Mouse (Mus musculus) megakaryocyte, embryonic 14.5 days (primary cell): ENCODE results near the gene Hoxb3. TPM values are rescaled to one million over a fixed set of nuclear protein-coding genes. Genes with fewer than 3 reads are reported as not detected.

Experiments
- H3K27me3 ChIP-seq: replicated peaks from 2 replicates; pipeline ENCODE3; 2012; ENCODE audit warnings: inconsistent platforms
- H3K36me3 ChIP-seq: replicated peaks from 2 replicates; pipeline ENCODE3; 2012; ENCODE audit warnings: low read length, inconsistent platforms, mixed read lengths
- H3K4me1 ChIP-seq: 2 replicates; pipeline ENCODE4 v1.6.1; 2012; ENCODE audit warnings: inconsistent platforms
- H3K4me3 ChIP-seq: replicated peaks from 2 replicates; pipeline ENCODE3; 2012; ENCODE audit warnings: moderate library complexity, mild to moderate bottlenecking, inconsistent platforms
- H3K9me3 ChIP-seq: 2 replicates; pipeline ENCODE4 v1.6.1; 2012; ENCODE audit warnings: inconsistent platforms
- FLI1 ChIP-seq: IDR thresholded peaks from 2 replicates; pipeline ENCODE4 v1.6.1; 2012; ENCODE audit warnings: low read length, inconsistent platforms, mixed read lengths
- GATA1 ChIP-seq: IDR thresholded peaks from 3 replicates; pipeline ENCODE4 v1.6.1; 2012; ENCODE audit warnings: mixed read lengths, low read length, inconsistent platforms, borderline replicate concordance
- polyA plus RNA-seq: library from polyadenylated mRNA; stranded (reverse); fragments of >175 nt; gene quantifications from 2 replicates; pipeline ENCODE4 v1.2.3, GENCODE M21; 2012; ENCODE audit warnings: low replicate concordance; ENCODE audit not compliant: insufficient read depth

The Hoxb3 gene
- polyA plus RNA-seq = 0.21 and 1.2 TPM in 2 replicates

DNA sequence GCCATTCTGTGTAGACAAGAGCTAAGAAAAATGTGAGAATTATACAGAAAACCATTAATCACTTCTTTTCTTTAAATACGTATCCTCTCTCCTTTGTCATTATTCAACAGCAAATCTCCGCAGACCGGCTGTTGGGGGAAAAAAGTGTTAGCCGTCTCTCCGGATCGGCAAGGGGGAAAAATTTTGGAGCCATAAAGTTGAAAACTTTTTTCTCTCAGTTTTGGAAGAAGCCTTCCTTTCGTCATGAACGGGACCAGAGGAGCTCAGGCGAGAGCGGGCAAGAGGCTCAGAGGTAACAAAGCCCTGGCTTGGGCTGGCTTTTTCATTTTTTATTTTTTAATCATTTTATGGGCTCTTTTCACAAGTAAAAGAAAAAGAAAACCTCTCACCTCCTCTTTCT lies at the start of gene Hoxb3:
Hoxb3 (plus strand) TSS at position 173 of the 400 bp plus-strand sequence.
- no peaks in the 10 kb centered on the region for H3K9me3 ChIP-seq
- H3K4me1 ChIP-seq = peaks cover 17% of the 10 kb centered on the region
- H3K36me3 ChIP-seq = no peaks in the 10 kb centered on the region
- TF ChIP-seq FLI1 (no peak), GATA1 (no peak)
- H3K27me3 ChIP-seq = peaks cover 62% of the 10 kb centered on the region
- H3K4me3 ChIP-seq = no peak within 1 kb of the TSS

DNA sequence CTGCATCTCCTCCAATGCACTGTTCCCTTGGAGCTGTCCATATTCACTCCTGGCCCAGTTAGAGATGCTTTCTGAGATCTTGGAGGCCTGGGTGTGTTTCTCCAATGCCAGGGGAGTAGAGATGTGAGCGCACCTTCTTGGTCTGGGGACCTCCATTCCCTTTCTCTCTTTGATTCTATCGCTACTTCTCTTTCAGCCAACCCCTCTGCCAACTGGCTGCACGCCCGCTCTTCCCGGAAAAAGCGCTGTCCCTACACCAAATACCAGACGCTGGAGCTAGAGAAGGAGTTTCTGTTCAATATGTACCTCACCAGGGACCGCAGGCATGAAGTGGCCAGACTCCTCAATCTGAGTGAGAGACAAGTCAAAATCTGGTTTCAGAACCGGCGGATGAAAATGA lies 48.7 kb upstream of the Hoxb3 start:
- TF ChIP-seq GATA1 = no peak
- TF ChIP-seq FLI1 = no peak
- Histone ChIP-seq H3K36me3 (no peaks in the 10 kb centered on the region), H3K9me3 (no peaks in the 10 kb centered on the region), H3K4me3 (no peak overlapping the region), H3K4me1 (peaks cover 13% of the 10 kb centered on the region), H3K27me3 (peaks cover 100% of the 10 kb centered on the region)

GRCm38 (mm10) chr11:96275896-96276295 lies 47.2 kb upstream of the Hoxb3 start:
- peaks cover 16% of the 10 kb centered on the region for H3K4me1 ChIP-seq
- no peaks in the 10 kb centered on the region for H3K36me3 ChIP-seq
- TF ChIP-seq FLI1 = no peak
- TF ChIP-seq GATA1 = no peak
- H3K27me3 ChIP-seq = peaks cover 99% of the 10 kb centered on the region
- H3K9me3 ChIP-seq = no peaks in the 10 kb centered on the region
- no peak overlapping the region for H3K4me3 ChIP-seq

DNA sequence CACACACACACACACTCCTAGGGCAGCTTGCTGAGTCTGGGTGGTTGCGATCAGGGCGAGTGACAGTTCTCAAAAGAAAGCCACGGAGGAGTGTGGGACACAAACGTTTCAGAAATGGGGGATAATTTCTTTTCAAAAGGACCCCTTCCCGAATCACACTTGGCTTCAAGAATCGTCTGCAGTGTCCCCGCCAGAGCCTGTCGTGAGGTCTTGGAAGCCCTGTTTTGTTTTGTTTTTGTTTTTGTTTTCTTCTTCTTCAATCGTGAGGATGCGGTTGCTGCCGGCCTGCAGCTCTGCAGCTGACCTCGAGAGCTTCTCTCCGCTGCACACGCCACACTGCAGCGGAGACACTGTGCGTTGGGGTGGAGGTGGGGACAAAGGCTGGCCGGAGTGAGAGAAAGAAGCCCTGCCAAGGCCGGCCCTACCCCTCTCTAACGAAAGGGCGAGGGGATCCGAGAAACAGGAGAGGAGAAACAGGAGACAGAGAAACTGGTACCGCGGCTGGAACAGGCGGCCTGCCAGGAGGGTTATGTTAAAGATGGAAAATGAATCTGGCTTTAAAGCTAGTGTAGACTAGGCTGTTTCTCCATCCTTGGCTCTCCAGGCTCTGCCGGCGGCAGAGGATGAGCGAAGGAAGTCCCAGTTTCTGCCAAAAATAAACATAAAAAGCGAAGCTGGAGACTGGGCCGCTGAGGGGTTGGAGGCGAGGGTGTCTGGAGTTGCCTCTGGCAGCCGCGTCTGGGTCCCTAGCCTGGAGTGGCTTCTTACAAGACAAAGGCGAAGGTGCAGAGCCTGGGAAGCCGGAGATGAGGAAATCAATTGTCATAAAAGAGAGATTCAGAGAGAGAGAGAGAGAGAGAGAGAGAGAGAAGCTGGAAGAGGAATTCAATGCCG lies 45.7 kb upstream of the Hoxb3 start:
- Histone ChIP-seq H3K36me3 (no peaks in the 10 kb centered on the region), H3K4me1 (peaks cover 9% of the 10 kb centered on the region), H3K4me3 (no peak overlapping the region), H3K27me3 (peaks cover 97% of the 10 kb centered on the region), H3K9me3 (no peaks in the 10 kb centered on the region)
- TF ChIP-seq GATA1 = no peak
- no peak for TF ChIP-seq FLI1

DNA sequence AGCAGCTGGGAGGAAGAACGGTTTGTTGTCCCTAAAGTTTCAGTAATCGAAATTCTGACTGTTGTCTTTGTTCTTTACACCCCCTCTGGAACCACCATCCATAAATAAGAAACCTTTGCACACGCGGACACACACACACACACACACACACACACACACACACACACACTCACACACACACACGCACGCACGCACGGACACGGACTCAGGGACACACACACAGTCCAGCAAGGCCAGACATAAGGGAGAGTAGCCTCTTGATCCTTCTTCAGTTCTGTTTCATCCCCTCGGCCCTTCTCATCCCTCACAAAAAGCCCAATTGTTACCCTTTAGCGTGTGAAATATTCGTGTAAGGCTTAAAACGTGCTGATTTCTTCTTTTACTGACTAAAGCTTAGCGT lies 44.8 kb upstream of the Hoxb3 start:
- H3K27me3 ChIP-seq = peaks cover 97% of the 10 kb centered on the region
- TF ChIP-seq FLI1 = no peak
- TF ChIP-seq GATA1 = no peak
- no peak overlapping the region for H3K4me3 ChIP-seq
- no peaks in the 10 kb centered on the region for H3K9me3 ChIP-seq
- peaks cover 14% of the 10 kb centered on the region for H3K4me1 ChIP-seq
- H3K36me3 ChIP-seq = no peaks in the 10 kb centered on the region

GRCm38 (mm10) chr11:96278773-96279172 lies 44.4 kb upstream of the Hoxb3 start:
- Histone ChIP-seq H3K4me1 (peaks cover 14% of the 10 kb centered on the region), H3K27me3 (peaks cover 97% of the 10 kb centered on the region), H3K4me3 (no peak overlapping the region), H3K9me3 (no peaks in the 10 kb centered on the region), H3K36me3 (no peaks in the 10 kb centered on the region)
- TF ChIP-seq GATA1 = no peak
- TF ChIP-seq FLI1 = no peak

- Histone ChIP-seq H3K4me3 (no peak overlapping the region), H3K27me3 (peaks cover 97% of the 10 kb centered on the region), H3K36me3 (no peaks in the 10 kb centered on the region), H3K4me1 (peaks cover 22% of the 10 kb centered on the region), H3K9me3 (no peaks in the 10 kb centered on the region)
- TF ChIP-seq GATA1 = no peak
- TF ChIP-seq FLI1 = no peak
These were observed 43.5 kb upstream of the Hoxb3 start for GRCm38 (mm10) chr11:96279421-96280233.

DNA sequence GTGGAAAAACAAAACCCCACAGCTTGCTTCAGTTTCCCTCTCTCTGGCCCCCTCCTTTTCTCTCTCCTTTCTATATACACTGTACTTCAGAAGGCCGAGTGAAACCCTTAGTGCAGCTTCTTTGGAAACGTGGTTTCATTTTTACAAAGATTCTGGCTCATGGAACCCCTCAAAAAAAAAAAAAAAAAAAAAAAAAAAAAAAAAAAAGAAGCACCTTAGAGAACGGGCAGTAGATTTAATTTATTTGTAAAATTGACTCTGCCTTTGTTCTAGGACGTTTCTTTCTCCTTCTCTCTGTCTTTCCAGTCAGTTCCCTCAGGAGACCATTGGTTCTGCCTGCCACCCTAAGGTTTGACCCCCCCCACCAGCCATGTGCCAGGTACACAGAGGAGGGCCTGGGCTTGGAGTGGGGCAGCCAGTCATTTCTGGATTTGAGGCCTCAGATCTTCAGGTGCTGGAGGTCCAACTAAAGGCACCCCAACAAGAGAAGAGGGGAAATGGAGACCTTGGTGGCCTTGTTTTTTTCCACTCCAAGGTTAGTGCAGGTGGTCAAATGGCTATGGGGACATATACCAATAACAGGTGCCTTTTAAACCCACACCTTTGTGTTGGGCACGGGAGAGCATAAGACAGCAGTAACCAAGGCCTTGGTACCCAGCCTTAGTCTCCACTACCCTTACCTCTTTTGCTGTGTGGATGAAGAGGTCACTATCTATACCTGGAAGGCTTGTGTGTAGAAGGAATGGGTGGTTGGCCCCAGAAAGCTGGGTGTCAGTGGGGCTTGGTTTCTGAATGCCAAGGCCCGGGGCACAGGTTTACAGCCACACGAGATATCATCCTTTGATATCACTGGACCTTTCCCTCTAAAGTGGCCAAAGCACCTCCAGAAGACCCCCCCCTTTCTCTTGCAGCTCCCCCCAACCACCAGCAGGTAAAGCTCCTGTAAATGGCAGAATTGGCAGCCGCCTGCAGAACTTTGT lies 42.4 kb upstream of the Hoxb3 start:
- TF ChIP-seq FLI1 (no peak), GATA1 (no peak)
- no peak overlapping the region for H3K4me3 ChIP-seq
- H3K4me1 ChIP-seq = peaks cover 30% of the 10 kb centered on the region
- H3K9me3 ChIP-seq = no peaks in the 10 kb centered on the region
- peaks cover 97% of the 10 kb centered on the region for H3K27me3 ChIP-seq
- no peaks in the 10 kb centered on the region for H3K36me3 ChIP-seq

DNA sequence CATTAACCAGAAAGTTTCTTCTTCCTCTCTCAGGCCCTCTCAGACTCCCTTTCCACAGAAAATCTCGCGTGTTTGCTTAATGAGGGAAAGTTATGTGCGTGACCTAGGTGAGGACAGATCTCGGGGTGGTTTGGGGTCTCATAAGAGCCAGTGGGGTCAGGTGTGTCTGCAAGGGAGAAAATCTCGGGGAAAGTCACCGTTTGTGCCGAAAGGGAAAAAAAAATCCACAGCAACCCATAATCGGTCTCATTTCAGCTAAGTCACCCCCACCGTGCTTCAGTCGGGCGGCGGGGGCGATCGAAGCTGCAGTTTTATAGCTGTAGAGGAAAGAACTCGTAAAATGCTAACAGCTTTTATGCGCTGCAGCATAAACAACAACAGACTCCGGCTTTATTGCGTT lies 41.7 kb upstream of the Hoxb3 start:
- peaks cover 37% of the 10 kb centered on the region for H3K4me1 ChIP-seq
- H3K4me3 ChIP-seq = no peak overlapping the region
- no peak for TF ChIP-seq GATA1
- peaks cover 97% of the 10 kb centered on the region for H3K27me3 ChIP-seq
- no peaks in the 10 kb centered on the region for H3K9me3 ChIP-seq
- no peaks in the 10 kb centered on the region for H3K36me3 ChIP-seq
